Mouse (Mus musculus) gastrocnemius, adult 2 months (tissue): ENCODE measurements around the gene Btn1a1. TPM values are rescaled to one million over a fixed set of nuclear protein-coding genes. Genes with fewer than 3 reads are reported as not detected.
A peak's percentile ranks its signal among the peaks of the same experiment; 100 is the strongest.

Experiments
- DNase-seq: peaks from one replicate; pipeline ENCODE4 v3.0.0; 2022
- H3K27ac ChIP-seq: fragments of 200-600 bp; 2 replicates; pipeline ENCODE4 v1.8.1; 2022; ENCODE audit warnings: mild to moderate bottlenecking
- H3K4me3 ChIP-seq: fragments of 200-600 bp; 2 replicates; pipeline ENCODE4 v1.8.1; 2022; ENCODE audit warnings: mild to moderate bottlenecking, moderate library complexity
- CTCF ChIP-seq: fragments of 200-600 bp; IDR thresholded peaks from 2 replicates; pipeline ENCODE4 v1.8.1; 2022; ENCODE audit warnings: antibody characterized with exemption, mild to moderate bottlenecking, moderate library complexity
- intact Hi-C: fragments of 180-260 bp; cut with DNase I; formaldehyde crosslinking; loops from one replicate; pipeline ENCODE4 v1.15.1; 2025
- total RNA-seq, 2 experiments: library from RNA; stranded (reverse); gene quantifications; 2 replicates each; pipeline ENCODE4 v1.2.3; 2021

The Btn1a1 gene
- total RNA-seq, 2 experiments from 2014 or later: not detected

GRCm38 (mm10) chr13:23445561-23446320, 20.0 kb downstream of the Btn1a1 start:
- TF ChIP-seq CTCF: no peak
- H3K4me3 ChIP-seq: peak overlapping the region; percentile 85

GRCm38 (mm10) chr13:23445156-23445555, 20.5 kb downstream of the Btn1a1 start:
- peak overlapping the region; percentile 85 for H3K4me3 ChIP-seq
- intact Hi-C loops: loop anchor here (5.0 to 10.0 kb wide), 3 partner anchors 1423 to 1590 kb away; no protein-coding TSS in a partner anchor
- no peak for TF ChIP-seq CTCF
- DNase-seq: peak; percentile 42
- peak overlapping the region; percentile 91 for H3K27ac ChIP-seq

More at GRCm38 (mm10) chr13:23445561-23446320, 20.0 kb downstream of the Btn1a1 start:
- DNase-seq: peak; percentile 91
- intact Hi-C loops: loop anchor here (1.0 to 10.0 kb wide), 5 partner anchors 7 to 1591 kb away; no protein-coding TSS in a partner anchor
- peak overlapping the region; percentile 91 for H3K27ac ChIP-seq

GRCm38 (mm10) chr13:23444451-23444850, 21.2 kb downstream of the Btn1a1 start:
- DNase-seq: no peak
- peak overlapping the region; percentile 85 for H3K4me3 ChIP-seq
- intact Hi-C loops: loop anchor here (10.0 kb wide), 1 partner anchor 1590 kb away; no protein-coding TSS in a partner anchor
- H3K27ac ChIP-seq: peak overlapping the region; percentile 91
- TF ChIP-seq CTCF: no peak

- intact Hi-C loops: loop anchor here (10.0 kb wide), 2 partner anchors 1585 to 1655 kb away; partner anchors contain the start of genes Hist1h1b, Hist1h2an, Hist1h2bp and Hist1h3i
- no peak for DNase-seq
- TF ChIP-seq CTCF: no peak
- H3K27ac ChIP-seq: no peak overlapping the region
- H3K4me3 ChIP-seq: no peak overlapping the region
These were observed 25.8 kb downstream of the Btn1a1 start for GRCm38 (mm10) chr13:23439901-23440300.

GRCm38 (mm10) chr13:23438521-23438920, 27.2 kb downstream of the Btn1a1 start:
- Histone ChIP-seq H3K27ac (peak overlapping the region; percentile 67), H3K4me3 (peak overlapping the region; percentile 75)
- DNase-seq: peak; percentile 46
- intact Hi-C loops: loop anchor here (1.0 to 10.0 kb wide), 2 partner anchors 8 to 1654 kb away; partner anchors contain the start of genes Hist1h1b, Hist1h2an, Hist1h2bp and Hist1h3i
- TF ChIP-seq CTCF: no peak

- H3K27ac ChIP-seq: peak overlapping the region; percentile 82
- no peak for TF ChIP-seq CTCF
- H3K4me3 ChIP-seq: peak overlapping the region; percentile 75
- DNase-seq: peak; percentile 84
- intact Hi-C loops: loop anchor here (1.0 to 10.0 kb wide), 3 partner anchors 8 to 1653 kb away; partner anchors contain the start of genes Hist1h1b, Hist1h2an, Hist1h2bp and Hist1h3i
These were observed 27.8 kb downstream of the Btn1a1 start for GRCm38 (mm10) chr13:23437908-23438307.

- no peak for TF ChIP-seq CTCF
- peak; percentile 52 for DNase-seq
- intact Hi-C loops: loop anchor here (2.0 to 10.0 kb wide), 2 partner anchors 82 to 1652 kb away; partner anchors contain the start of genes Hist1h1b, Hist1h2an, Hist1h2bp and Hist1h3i
- peak overlapping the region; percentile 82 for H3K27ac ChIP-seq
- H3K4me3 ChIP-seq: peak overlapping the region; percentile 75
These were observed 28.6 kb downstream of the Btn1a1 start for GRCm38 (mm10) chr13:23436861-23437822.

GRCm38 (mm10) chr13:23436231-23436661, 29.5 kb downstream of the Btn1a1 start:
- no peak for TF ChIP-seq CTCF
- Histone ChIP-seq H3K4me3 (peak overlapping the region; percentile 75), H3K27ac (no peak overlapping the region)
- DNase-seq: peak; percentile 37
- intact Hi-C loops: loop anchor here (2.0 to 10.0 kb wide), 2 partner anchors 83 to 1651 kb away; partner anchors contain the start of genes Hist1h1b, Hist1h2an, Hist1h2bp and Hist1h3i

- H3K4me3 ChIP-seq: peak overlapping the region; percentile 75
- intact Hi-C loops: loop anchor here (2.0 to 10.0 kb wide), 2 partner anchors 83 to 1651 kb away; partner anchors contain the start of genes Hist1h1b, Hist1h2an, Hist1h2bp and Hist1h3i
- peak overlapping the region; percentile 29; the same call in 1 of the 2 replicates for H3K27ac ChIP-seq
These were observed 30.0 kb downstream of the Btn1a1 start for GRCm38 (mm10) chr13:23435676-23436075.

GRCm38 (mm10) chr13:23435241-23435640, 30.5 kb downstream of the Btn1a1 start:
- Histone ChIP-seq H3K4me3 (peak overlapping the region; percentile 75), H3K27ac (no peak overlapping the region)
- DNase-seq: no peak
- no peak for TF ChIP-seq CTCF
- intact Hi-C loops: loop anchor here (10.0 kb wide), 1 partner anchor 1650 kb away; the partner anchor contains the start of genes Hist1h1b, Hist1h2an, Hist1h2bp and Hist1h3i

More at GRCm38 (mm10) chr13:23435676-23436075, 30.0 kb downstream of the Btn1a1 start:
- no peak for TF ChIP-seq CTCF
- DNase-seq: no peak

- intact Hi-C loops: loop anchor here (5.0 to 10.0 kb wide), 3 partner anchors 303 to 1650 kb away; partner anchors contain the start of genes Hist1h1b, Hist1h1c, Hist1h2an and Hist1h2bp
- DNase-seq: no peak
- Histone ChIP-seq H3K27ac (no peak overlapping the region), H3K4me3 (no peak overlapping the region)
- TF ChIP-seq CTCF: no peak
These were observed 31.3 kb downstream of the Btn1a1 start for GRCm38 (mm10) chr13:23434426-23434825.
